Mouse (Mus musculus) adrenal gland, postnatal 14 days (tissue): ENCODE measurements around the gene Gm13769. TPM values are rescaled to one million over a fixed set of nuclear protein-coding genes. Genes with fewer than 3 reads are reported as not detected.
"Not testable (repeated sequence)": the region's sequence is repeated elsewhere in the genome, so short reads cannot be mapped to it uniquely, and the experiment has no call there.

Experiments used
- DNase-seq: peaks from one replicate; pipeline ENCODE4 v3.0.0; 2021; ENCODE audit warnings: mixed read lengths
- long read RNA-seq, 2 experiments: library from polyadenylated mRNA; stranded (forward); transcript quantifications; one replicate each; pipeline ENCODE4 v2.0.0; 2021
- total RNA-seq: library from RNA; stranded (reverse); gene quantifications from 2 replicates; pipeline ENCODE4 v1.2.3, GENCODE M21; 2021

Gene Gm13769
- total RNA-seq = 0.15 and 0.19 TPM in 2 replicates
- long read RNA-seq, experiment 1 = 0 reads
- long read RNA-seq, experiment 2 = 0 reads

DNA sequence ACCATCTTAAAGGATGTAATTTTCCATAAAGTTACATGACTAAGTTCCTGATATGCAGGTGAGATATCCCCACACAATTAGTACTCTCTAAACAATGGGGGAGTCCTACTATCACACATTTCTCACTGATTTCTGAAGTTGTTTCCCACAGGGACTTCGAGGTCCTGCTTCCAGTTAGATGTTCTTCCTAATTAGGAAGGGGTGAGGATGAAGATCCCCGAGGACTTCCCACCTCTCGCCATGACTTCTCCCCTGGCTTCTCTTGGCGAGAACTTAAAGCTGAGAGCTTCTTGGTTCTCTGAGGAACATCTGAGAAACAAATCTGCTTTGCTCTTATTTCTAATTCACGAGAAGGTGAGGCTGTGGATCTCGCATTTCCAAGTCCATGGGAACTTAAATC, at the start of gene Gm13769:
Gene Gm13769, plus strand, starts transcription at position 301 of the 400 bp plus-strand sequence.
- not testable (repeated sequence) for DNase-seq

DNA sequence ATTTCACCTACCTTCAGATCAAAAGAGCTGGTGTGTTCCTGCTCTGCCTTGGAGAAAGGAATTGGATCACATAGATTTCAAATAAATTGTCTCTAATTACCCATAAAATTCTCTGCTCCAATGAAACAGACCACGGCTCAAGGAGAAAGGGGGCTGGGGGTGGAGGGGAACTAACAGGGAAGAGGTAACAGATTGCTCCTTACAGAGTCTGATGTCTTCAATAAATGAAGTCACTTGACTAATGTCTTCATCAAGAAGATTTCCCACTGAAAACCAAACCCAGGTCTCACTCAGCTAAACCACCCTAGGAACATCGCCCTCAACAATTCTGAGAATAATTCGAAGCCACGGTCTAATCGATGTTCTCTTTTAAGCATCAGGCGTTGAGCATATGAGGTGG, 29.3 kb upstream of the Gm13769 start, which contains the start of gene Olfr1272:
Gene Olfr1272, minus strand, starts transcription at position 101 of the 400 bp plus-strand sequence.
- no peak for DNase-seq

DNA sequence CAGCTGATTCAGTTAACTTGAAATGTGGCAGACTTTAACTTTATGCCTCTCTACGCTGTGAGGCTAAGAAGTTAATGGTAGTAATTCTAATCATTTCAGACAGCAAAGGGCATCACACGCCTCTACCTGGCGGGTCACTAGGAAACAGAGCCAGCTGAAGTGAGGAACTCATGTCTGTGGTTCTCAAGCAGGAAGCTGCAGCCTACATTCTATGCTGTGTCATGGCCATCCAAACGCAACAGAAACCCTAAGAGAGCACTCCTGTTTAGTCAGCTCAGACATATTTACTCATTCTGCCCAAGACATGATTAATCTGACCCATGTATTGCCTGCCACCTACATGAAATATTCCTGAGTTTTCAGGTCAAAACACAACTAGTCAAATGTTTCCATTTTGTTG, 24.7 kb downstream of the Gm13769 start:
- not testable (repeated sequence) for DNase-seq

DNA sequence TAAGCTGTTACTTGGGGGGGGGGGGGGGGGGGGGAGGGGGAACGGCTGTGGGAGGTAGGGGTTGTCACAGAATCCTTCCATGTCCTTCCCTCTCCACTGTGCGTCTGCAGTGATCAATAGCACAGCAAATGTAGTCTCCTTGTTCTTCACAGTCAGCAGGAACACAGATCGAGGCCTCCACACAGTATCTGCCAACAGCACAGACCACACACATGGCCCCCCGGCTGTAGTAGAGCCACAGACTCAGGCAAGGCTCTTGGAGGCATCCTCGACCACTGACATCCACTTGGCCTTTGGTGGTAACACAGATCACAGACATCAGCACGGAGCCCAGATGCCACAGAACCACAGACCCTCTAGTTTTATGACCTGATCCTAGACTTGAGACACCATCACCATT, 29.0 kb downstream of the Gm13769 start:
- DNase-seq = not testable (repeated sequence)

DNA sequence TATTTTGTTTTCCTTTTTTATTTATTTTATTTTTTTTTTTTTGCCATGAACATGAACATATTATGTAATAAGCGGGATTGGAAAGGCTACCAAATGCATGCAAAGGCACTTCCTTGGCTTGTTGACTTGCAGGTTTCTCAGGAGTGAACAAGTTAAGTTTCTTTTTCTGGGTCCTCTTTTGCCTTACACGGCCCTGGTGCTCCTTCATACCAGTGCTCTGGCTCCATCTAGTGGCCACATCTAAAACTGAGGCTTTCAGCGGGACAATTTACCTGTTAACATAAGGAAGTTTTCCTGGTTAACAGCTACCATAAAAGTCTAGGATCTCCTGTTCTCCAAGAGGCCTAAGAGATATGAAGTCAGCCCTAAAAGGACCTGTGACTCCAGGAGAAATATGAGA, 29.5 kb downstream of the Gm13769 start:
- not testable (repeated sequence) for DNase-seq

DNA sequence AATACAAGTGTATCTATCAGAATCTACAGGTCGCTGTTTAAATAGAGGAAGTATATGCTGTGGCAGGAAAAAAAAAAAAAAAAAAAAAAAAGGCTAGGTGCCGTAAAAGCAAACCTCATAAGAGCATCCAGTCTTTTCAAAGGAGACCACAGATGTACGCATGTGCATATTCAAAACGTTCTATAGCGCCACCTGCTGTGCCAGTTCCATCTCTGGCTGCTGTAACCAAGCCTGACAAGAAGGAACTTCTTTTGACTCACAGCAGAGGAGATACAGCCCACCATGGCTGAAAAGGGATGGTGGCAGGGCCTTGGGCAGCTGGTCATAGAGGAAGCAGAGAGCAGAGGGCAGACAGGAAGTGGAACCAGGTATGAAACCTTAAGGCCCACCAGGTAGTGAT, 37.2 kb downstream of the Gm13769 start:
- not testable (repeated sequence) for DNase-seq

DNA sequence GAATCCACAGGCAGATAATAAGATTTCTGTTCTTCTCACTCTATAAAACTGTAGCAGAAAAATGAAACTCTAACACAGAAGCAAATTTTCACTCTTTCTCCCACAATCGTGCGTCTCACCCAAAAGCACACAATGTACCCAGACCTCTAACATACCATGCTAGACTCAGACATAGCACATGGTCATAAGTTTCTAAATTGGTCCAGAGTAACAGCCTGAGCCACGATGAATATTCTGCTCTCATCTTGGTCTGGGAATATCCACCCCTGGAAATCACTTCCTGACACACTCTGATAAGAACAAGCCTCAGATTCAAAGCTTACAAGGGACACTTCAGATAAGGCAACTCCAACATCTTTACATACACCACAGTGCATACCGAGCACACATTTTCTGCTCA, 38.2 kb downstream of the Gm13769 start:
- DNase-seq = not testable (repeated sequence)

Other genes starting within 250 kb of the Gm13769 start
- gene Olfr1269, start 200.8 kb upstream of the Gm13769 start, total RNA-seq = not detected in 2 replicates
- gene Olfr32, start 179.9 kb upstream of the Gm13769 start, total RNA-seq = not detected in 2 replicates
- not detected in 2 replicates for gene Olfr1270, start 169.1 kb upstream of the Gm13769 start, total RNA-seq
- gene Olfr1506, start 97.7 kb upstream of the Gm13769 start, total RNA-seq = not detected in 2 replicates
- gene Olfr142, start 64.6 kb upstream of the Gm13769 start, total RNA-seq = not detected in 2 replicates
- gene Olfr1271, start 51.2 kb upstream of the Gm13769 start, total RNA-seq = not detected in 2 replicates
- not detected in 2 replicates for gene Olfr1272, start 29.4 kb upstream of the Gm13769 start, total RNA-seq
- not detected in 2 replicates for gene Olfr1274-ps, start 76.5 kb downstream of the Gm13769 start, total RNA-seq